Mouse (Mus musculus) spleen, adult 2 months (tissue): ENCODE data around the gene Urb2.

Source experiments
- CTCF ChIP-seq: fragments of 200-500 bp; IDR thresholded peaks from 2 replicates; pipeline ENCODE4 v1.5.1; 2011; ENCODE audit warnings: mild to moderate bottlenecking, inconsistent platforms; ENCODE audit not compliant: insufficient read depth, insufficient read length, insufficient replicate concordance; ENCODE audit errors: extremely low read depth
- POLR2A ChIP-seq: fragments of 200-500 bp; IDR thresholded peaks from 2 replicates; pipeline ENCODE4 v1.6.1; 2011; ENCODE audit warnings: low read depth, low read length, inconsistent platforms

- no peak for TF ChIP-seq POLR2A
- no peak for TF ChIP-seq CTCF
Measured at GRCm38 (mm10) chr8:124039351-124039750, 18.0 kb downstream of the Urb2 start.
